In the genomic region with DNA sequence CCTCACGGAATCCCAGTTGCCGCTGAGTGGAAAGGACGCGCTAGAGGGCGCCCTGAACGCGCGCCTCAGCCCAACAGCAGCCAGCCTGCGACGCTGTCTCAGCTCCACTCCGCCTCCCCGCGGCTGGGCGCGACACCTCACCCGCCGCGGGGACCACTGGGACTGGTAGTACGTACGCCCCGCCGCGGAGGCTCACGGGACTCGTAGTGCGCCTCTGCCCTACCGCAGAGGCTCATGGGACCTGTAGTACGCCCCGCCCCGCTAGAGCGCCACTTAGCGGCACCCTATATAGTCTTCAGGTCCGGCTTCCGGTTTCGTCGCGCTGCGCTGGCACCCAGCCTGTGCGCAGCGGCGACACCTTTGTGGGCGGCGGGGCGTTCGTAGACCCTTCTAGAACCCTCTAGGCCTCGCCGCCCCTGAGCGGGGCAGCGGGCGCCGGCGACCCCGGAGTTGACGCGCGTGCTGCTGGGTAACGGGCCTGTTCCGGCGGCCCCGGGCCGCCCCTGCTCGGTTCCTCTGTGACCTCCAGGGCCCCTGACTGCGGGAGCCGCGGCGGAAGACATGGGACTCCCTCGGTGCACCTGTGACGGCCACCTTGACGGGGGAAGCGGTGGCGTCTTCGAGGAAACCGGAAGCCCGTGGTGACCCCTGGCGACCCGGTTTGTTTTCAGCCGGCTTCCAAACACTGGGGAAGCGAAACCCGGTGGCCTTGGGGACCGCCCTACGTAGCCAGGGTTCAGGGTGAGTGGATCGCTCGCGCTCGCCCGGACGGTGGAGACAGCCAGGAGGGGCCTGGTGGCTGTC, we compare ENCODE assay signal across 8 mouse cellular contexts. TPM values are rescaled to one million over a fixed set of nuclear protein-coding genes. Genes with fewer than 3 reads are reported as not detected.
A peak's percentile ranks its signal among the peaks of the same experiment; 100 is the strongest.
DNase-seq lines count a peak whose midpoint lies in the region; ATAC-seq lines count a peak whose summit lies in the region.

Azi2 (plus strand) TSS at position 282 of the 804 bp plus-strand sequence.

- H3K36me3 ChIP-seq in hindbrain, embryonic 11.5 days (ENCODE audit: control insufficient read depth, insufficient read depth, low read length), result no peaks in the 10 kb centered on the region

- H3K9me3 ChIP-seq in hindbrain, embryonic 11.5 days (ENCODE audit: control insufficient read depth, low read length), result no peaks in the 10 kb centered on the region

- H3K27ac ChIP-seq in hindbrain, embryonic 11.5 days (ENCODE audit: low read depth, low read length), result peak within 1 kb of the TSS; percentile 92

- H3K4me3 ChIP-seq in hindbrain, embryonic 11.5 days (ENCODE audit: low read depth, low read length), result peak within 1 kb of the TSS; percentile 75

- no peaks in the 10 kb centered on the region for H3K27me3 ChIP-seq in hindbrain, embryonic 11.5 days (ENCODE audit: control insufficient read depth, insufficient read depth, low read length)

- WGBS in hindbrain, embryonic 11.5 days, result under 1% methylated on average over 83 of the region's 87 CpGs

- H3K4me1 ChIP-seq in hindbrain, embryonic 11.5 days (replicated peaks; ENCODE audit: control insufficient read depth, insufficient read depth, low read length), result no peaks in the 10 kb centered on the region

- peak within 1 kb of the TSS; percentile 59 for H3K4me2 ChIP-seq in hindbrain, embryonic 11.5 days (replicated peaks; ENCODE audit: low read depth, low read length)

- peak; percentile 98 for ATAC-seq in hindbrain, embryonic 11.5 days (ENCODE audit: low FRiP score)

- DNase-seq in Muller cell, postnatal 12 days (ENCODE audit: inconsistent ontology term), result peak; percentile 99
- peak; percentile 99 for DNase-seq in cerebellum, adult 9-11 months
- DNase-seq in frontal cortex, adult 2 months (ENCODE audit: extremely low spot score in 1 of 2, low spot score in 1 of 2), result peak; percentile 96 to 99
- peak; percentile 100 for DNase-seq in hindbrain, embryonic 11.5 days (ENCODE audit: low spot score)
- peak; percentile 98 to 99 for DNase-seq in layer of hippocampus, postnatal 10 days (ENCODE audit: low spot score in 2 of 2)
- DNase-seq in lung, postnatal 10 days, result peak; percentile 99
- DNase-seq in ovary, postnatal 36 days (ENCODE audit: low spot score), result peak; percentile 98
- peak; percentile 99 for DNase-seq in thymus, postnatal 25 days

- H3K9ac ChIP-seq in hindbrain, embryonic 11.5 days (ENCODE audit: low read depth, low read length), result peak within 1 kb of the TSS; percentile 84

RNA-seq across cellular contexts. Expression of gene Azi2, which starts in this region (rescaled TPM):
- 51.2 and 54.4 TPM in 2 replicates for polyA plus RNA-seq in frontal cortex, adult 2 months (2012; rRNA removed)
- polyA plus RNA-seq in hindbrain, embryonic 11.5 days (2014; fragmentation: Nextera tagmentation; extraction: Ambion mirVana), result 79.1 and 82.5 TPM in 2 replicates
- 10 to 100 TPM; 68.1 to 74.1 TPM for total RNA-seq in layer of hippocampus, postnatal 10 days (2021)

Comparison
In these comparisons a context has a peak if more than half of its experiments do, and no peak if none do; other contexts are left out.
1. Peak in every context shown above with its lines: DNase-seq, ATAC-seq, H3K4me3 ChIP-seq and H3K27ac ChIP-seq.